Mouse (Mus musculus) T-cell, adult 2 months (primary cell): ENCODE data around the gene Smpd3.

Source experiments
- DNase-seq: peaks from one replicate; pipeline ENCODE4 v3.0.0; 2022; ENCODE audit warnings: low spot score

Smpd3 gene

GRCm38 (mm10) chr8:106289464-106289863 lies 48.3 kb downstream of the Smpd3 start:
- DNase-seq: no peak

- no peak for DNase-seq
Measured at GRCm38 (mm10) chr8:106288732-106289131, 49.1 kb downstream of the Smpd3 start.

- no peak for DNase-seq
Measured at GRCm38 (mm10) chr8:106287445-106287844, 50.3 kb downstream of the Smpd3 start.

GRCm38 (mm10) chr8:106280844-106281243 lies 56.9 kb downstream of the Smpd3 start:
- DNase-seq: no peak

- DNase-seq: no peak
Measured at GRCm38 (mm10) chr8:106280154-106280553, 57.6 kb downstream of the Smpd3 start.

- DNase-seq: no peak
Measured at GRCm38 (mm10) chr8:106278367-106279042, 59.3 kb downstream of the Smpd3 start.

GRCm38 (mm10) chr8:106276709-106277317 lies 61.0 kb downstream of the Smpd3 start:
- DNase-seq: no peak

GRCm38 (mm10) chr8:106273468-106273867 lies 64.3 kb downstream of the Smpd3 start:
- DNase-seq: no peak

- no peak for DNase-seq
Measured at GRCm38 (mm10) chr8:106271378-106271777, 66.4 kb downstream of the Smpd3 start.

- no peak for DNase-seq
Measured at GRCm38 (mm10) chr8:106270804-106271203, 67.0 kb downstream of the Smpd3 start.

- no peak for DNase-seq
Measured at GRCm38 (mm10) chr8:106268710-106269346, 69.0 kb downstream of the Smpd3 start.

- DNase-seq: no peak
Measured at GRCm38 (mm10) chr8:106265398-106265797, 72.4 kb downstream of the Smpd3 start.

GRCm38 (mm10) chr8:106263928-106264327 lies 73.9 kb downstream of the Smpd3 start:
- DNase-seq: no peak

- DNase-seq: no peak
Measured at GRCm38 (mm10) chr8:106262343-106262742, 75.4 kb downstream of the Smpd3 start.

- no peak for DNase-seq
Measured at GRCm38 (mm10) chr8:106260894-106261293, 76.9 kb downstream of the Smpd3 start.

GRCm38 (mm10) chr8:106259579-106260255 lies 78.1 kb downstream of the Smpd3 start:
- DNase-seq: no peak

GRCm38 (mm10) chr8:106258169-106258568 lies 79.6 kb downstream of the Smpd3 start:
- peak; percentile 10 for DNase-seq

GRCm38 (mm10) chr8:106250186-106250585 lies 87.6 kb downstream of the Smpd3 start:
- DNase-seq: no peak

GRCm38 (mm10) chr8:106237106-106237505 lies 100.7 kb downstream of the Smpd3 start:
- DNase-seq: no peak

- no peak for DNase-seq
Measured at GRCm38 (mm10) chr8:106234567-106235261, 103.1 kb downstream of the Smpd3 start.

- DNase-seq: no peak
Measured at GRCm38 (mm10) chr8:106232751-106233150, 105.0 kb downstream of the Smpd3 start.

GRCm38 (mm10) chr8:106231536-106231935 lies 106.3 kb downstream of the Smpd3 start:
- DNase-seq: no peak
